Mouse (Mus musculus) midbrain, embryonic 11.5 days (tissue): Measurements from ENCODE around the gene Adamtsl3. TPM values are rescaled to one million over a fixed set of nuclear protein-coding genes. Genes with fewer than 3 reads are reported as not detected.

Experiments used
- ATAC-seq: fragments of 200-750 bp; cut with Nextera tagmentation; 2 replicates; pipeline ENCODE4 v1.8.0; 2017; ENCODE audit warnings: moderate TSS enrichment, moderate library complexity; ENCODE audit not compliant: low FRiP score
- DNase-seq: peaks from one replicate; pipeline ENCODE4 v3.0.0; 2015; ENCODE audit warnings: low spot score; ENCODE audit errors: missing footprints
- H3K27ac ChIP-seq: fragments of 300-500 bp; sonication (generic); 2 replicates; pipeline ENCODE4 v1.5.1; 2014; ENCODE audit warnings: low read depth, low read length
- H3K27me3 ChIP-seq: fragments of 300-500 bp; sonication (generic); 2 replicates; pipeline ENCODE4 v1.6.1; 2014; ENCODE audit warnings: mild to moderate bottlenecking, low read length, moderate library complexity, mixed read lengths; ENCODE audit not compliant: control insufficient read depth, insufficient read depth
- H3K36me3 ChIP-seq: fragments of 300-500 bp; sonication (generic); 2 replicates; pipeline ENCODE4 v1.6.1; 2014; ENCODE audit warnings: mild to moderate bottlenecking, low read length, moderate library complexity, mixed read lengths; ENCODE audit not compliant: control insufficient read depth, insufficient read depth
- H3K4me1 ChIP-seq: fragments of 300-500 bp; sonication (generic); 2 replicates; pipeline ENCODE4 v1.6.1; 2014; ENCODE audit warnings: low read length; ENCODE audit not compliant: control insufficient read depth, insufficient read depth
- H3K4me2 ChIP-seq: fragments of 300-500 bp; sonication (generic); 2 replicates; pipeline ENCODE4 v1.6.1; 2014; ENCODE audit warnings: mild to moderate bottlenecking, moderate library complexity
- H3K4me3 ChIP-seq: fragments of 300-500 bp; sonication (generic); 2 replicates; pipeline ENCODE4 v1.5.1; 2014; ENCODE audit warnings: low read depth, low read length
- H3K9ac ChIP-seq: fragments of 300-500 bp; sonication (generic); 2 replicates; pipeline ENCODE4 v1.6.1; 2014; ENCODE audit warnings: low read length
- H3K9me3 ChIP-seq: fragments of 300-500 bp; sonication (generic); 2 replicates; pipeline ENCODE4 v1.6.1; 2016; ENCODE audit warnings: low read length; ENCODE audit not compliant: control insufficient read depth
- WGBS: fragments of 180-500 bp; shearing (Covaris S2); extraction: QIAGEN DNeasy Blood & Tissue Kit; methylation state at CpG from one replicate; pipeline ENCODE4 v1.1.7; 2014; 5-methylcytosine and 5-hydroxymethylcytosine counted together
- polyA plus RNA-seq: library from polyadenylated mRNA; unstranded; fragments of >200 nt; fragmentation: Nextera tagmentation; extraction: Ambion mirVana; gene quantifications from 2 replicates; pipeline ENCODE4 v1.2.1, GENCODE M21; 2014

The Adamtsl3 gene
- polyA plus RNA-seq, 1 experiment from 2014 or later, result not detected

GRCm38 (mm10) chr7:82649081-82649445, 313.6 kb downstream of the Adamtsl3 start:
- H3K4me2 ChIP-seq, result peak overlapping the region; percentile 62
- H3K4me3 ChIP-seq, result peak overlapping the region; percentile 81
- H3K27me3 ChIP-seq, result no peaks in the 10 kb centered on the region
- no peaks in the 10 kb centered on the region for H3K9me3 ChIP-seq
- DNase-seq, result no peak
- WGBS, result 20% methylated on average over 6 of the region's 6 CpGs
- no peak overlapping the region for H3K27ac ChIP-seq
- peak; percentile 6 for ATAC-seq
- H3K4me1 ChIP-seq, result peaks cover 5% of the 10 kb centered on the region; the same call in 1 of the 2 replicates
- no peaks in the 10 kb centered on the region for H3K36me3 ChIP-seq
- H3K9ac ChIP-seq, result peak overlapping the region; percentile 76

Other genes starting within 250 kb of the Adamtsl3 start
- gene Sh3gl3, start 161.9 kb upstream of the Adamtsl3 start, polyA plus RNA-seq, result 15.8 and 16.4 TPM in 2 replicates